Mouse (Mus musculus) lung, postnatal 10 days (tissue): ENCODE results near the gene Masp1.

Source experiments
- DNase-seq: peaks from one replicate; pipeline ENCODE4 v3.0.0; 2021

Masp1 gene

GRCm38 (mm10) chr16:23511166-23511935 lies 9.3 kb downstream of the Masp1 start:
- no peak for DNase-seq

GRCm38 (mm10) chr16:23505904-23506687 lies 14.5 kb downstream of the Masp1 start:
- no peak for DNase-seq

- DNase-seq = no peak
Observed at GRCm38 (mm10) chr16:23504320-23504744, 16.3 kb downstream of the Masp1 start.

DNA sequence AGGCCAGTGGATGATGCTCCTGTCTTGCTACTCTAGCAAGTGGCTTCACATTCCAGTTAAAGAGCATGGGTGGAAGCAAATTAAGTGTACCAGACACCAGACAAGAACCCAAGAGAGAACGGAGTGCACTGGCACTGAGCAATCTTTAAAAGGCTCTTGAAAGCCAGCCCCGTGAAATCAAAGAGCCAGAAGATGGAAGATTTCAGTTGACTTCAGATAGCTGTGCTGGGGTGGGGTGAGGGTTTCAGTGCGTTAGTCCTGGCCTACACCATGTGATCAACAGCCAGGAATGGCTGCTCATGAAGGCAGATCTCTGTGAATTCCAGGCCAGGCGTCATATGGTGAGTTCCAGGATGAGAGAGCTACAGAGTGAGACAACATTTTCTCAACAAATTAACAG lies 17.3 kb downstream of the Masp1 start:
- DNase-seq = no peak

GRCm38 (mm10) chr16:23502478-23502877 lies 18.1 kb downstream of the Masp1 start:
- no peak for DNase-seq

GRCm38 (mm10) chr16:23501288-23501687 lies 19.3 kb downstream of the Masp1 start:
- DNase-seq = no peak

GRCm38 (mm10) chr16:23500558-23500957 lies 20.1 kb downstream of the Masp1 start:
- DNase-seq = no peak

- peak; percentile 35 for DNase-seq
Observed at GRCm38 (mm10) chr16:23498691-23499131, 21.9 kb downstream of the Masp1 start.

GRCm38 (mm10) chr16:23497881-23498280 lies 22.7 kb downstream of the Masp1 start:
- DNase-seq = no peak

DNA sequence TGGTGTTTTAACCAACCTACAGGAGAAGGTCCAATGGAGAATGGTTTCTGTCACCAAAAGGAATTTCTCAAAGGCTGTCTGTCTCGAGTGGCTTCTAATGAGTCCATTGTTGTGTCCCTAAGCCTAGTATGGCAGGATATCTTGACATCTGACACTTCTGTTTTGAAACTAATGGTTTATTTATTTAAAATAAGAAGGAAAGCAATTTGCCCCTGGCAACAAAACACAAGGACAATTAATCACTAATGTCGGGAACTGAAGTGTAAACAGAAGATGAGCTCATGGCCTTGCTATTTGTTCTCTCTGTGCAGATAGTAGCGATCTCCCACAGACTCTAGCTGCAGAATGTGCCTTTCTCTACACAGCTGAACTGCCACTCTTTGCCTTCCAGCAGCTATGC lies 23.2 kb downstream of the Masp1 start:
- peak; percentile 82 for DNase-seq

DNA sequence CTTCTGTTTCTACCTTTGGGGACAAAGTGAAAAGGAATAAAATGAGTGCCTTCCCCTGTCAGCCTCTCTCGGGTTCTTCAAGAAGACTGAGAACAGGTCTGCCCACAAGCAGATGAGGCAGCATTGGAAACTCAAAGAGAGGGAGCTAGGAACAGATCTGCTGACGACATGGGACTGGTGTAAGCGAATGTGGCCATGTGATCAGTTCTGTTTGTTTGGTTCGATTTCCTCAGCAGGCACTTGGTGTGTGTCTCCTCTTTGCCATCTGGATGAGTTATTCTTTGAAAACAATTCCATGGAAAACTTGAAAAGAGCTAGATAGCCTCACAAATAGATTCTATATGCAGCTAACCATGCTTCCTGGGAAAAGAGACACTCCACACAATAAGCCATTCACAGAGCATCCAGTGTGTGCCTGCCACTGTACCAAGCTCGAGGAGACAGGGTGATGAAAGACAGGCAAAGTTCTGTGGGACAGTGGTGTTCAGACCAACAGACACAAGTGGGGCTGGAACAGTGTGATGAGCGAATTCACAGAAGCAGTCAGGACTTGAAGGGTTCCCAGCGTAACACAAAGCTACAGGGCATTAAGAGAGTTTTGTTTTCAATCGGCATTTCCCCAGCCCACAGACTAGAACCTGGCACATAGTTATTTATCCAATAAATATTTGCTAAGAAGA lies 24.2 kb downstream of the Masp1 start:
- no peak for DNase-seq

DNA sequence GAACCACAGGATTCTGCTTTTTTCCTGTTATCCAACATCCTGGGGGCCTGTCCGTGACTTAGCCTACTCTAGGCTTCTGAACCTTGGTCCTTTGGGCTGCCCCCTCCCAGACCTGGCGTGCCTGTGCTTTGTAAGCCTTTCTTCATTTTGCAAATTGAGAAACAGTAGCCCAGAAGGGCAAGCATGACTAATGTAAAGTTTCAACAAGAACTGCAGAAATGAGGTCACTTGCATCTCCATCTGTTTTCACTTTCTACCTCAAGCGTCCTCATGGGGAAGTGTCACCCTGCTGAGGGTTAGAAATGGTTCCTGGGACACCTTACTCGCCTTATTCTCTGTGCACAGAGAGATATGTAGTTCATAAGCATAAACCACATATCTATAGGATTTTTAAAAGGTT lies 27.8 kb downstream of the Masp1 start:
- DNase-seq = no peak

DNA sequence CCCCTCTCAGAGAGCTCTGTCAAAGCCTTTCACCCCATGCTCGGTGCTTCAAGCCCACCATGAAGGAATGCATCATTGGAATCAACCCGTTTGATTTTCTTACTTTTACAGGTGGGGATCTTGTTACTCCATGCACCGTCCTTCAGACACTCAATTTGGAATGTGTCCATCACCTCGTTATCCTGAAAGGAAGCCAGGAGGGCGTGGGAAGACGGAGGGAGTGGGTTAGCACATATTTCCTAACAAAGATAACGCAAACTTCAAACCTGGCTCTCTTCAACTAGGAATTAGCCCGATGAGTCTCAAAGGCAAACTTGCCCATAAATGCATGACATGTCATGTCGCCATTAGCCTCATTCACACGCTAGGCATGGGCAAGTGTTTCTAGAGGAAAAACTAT lies 37.3 kb downstream of the Masp1 start:
- DNase-seq = peak; percentile 40

GRCm38 (mm10) chr16:23482846-23483245 lies 37.8 kb downstream of the Masp1 start:
- no peak for DNase-seq

GRCm38 (mm10) chr16:23482218-23482617 lies 38.4 kb downstream of the Masp1 start:
- no peak for DNase-seq

- DNase-seq = no peak
Observed at GRCm38 (mm10) chr16:23479872-23480603, 40.6 kb downstream of the Masp1 start.

DNA sequence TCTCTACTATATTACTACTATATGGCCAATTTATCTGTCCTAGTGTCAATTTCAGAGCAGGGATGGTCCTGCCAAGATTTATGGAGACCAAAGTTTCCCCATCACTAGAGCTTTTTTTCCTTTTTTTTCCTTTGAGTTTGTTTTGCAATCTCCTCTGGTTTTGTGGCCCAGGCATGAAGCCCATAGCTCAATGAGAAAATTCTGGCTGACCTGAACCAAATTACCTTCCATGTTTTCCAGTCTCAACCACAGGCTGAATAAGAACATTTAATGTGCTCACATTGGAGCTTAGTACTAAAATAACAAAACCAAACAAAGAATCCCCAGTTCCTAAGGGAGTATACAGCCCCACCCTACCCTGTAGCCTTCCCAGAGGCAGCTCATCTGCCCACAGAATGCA lies 44.0 kb downstream of the Masp1 start:
- no peak for DNase-seq

GRCm38 (mm10) chr16:23475651-23476050 lies 45.0 kb downstream of the Masp1 start:
- no peak for DNase-seq

GRCm38 (mm10) chr16:23472046-23472445 lies 48.6 kb downstream of the Masp1 start:
- DNase-seq = no peak

GRCm38 (mm10) chr16:23471551-23471950 lies 49.1 kb downstream of the Masp1 start:
- no peak for DNase-seq

DNA sequence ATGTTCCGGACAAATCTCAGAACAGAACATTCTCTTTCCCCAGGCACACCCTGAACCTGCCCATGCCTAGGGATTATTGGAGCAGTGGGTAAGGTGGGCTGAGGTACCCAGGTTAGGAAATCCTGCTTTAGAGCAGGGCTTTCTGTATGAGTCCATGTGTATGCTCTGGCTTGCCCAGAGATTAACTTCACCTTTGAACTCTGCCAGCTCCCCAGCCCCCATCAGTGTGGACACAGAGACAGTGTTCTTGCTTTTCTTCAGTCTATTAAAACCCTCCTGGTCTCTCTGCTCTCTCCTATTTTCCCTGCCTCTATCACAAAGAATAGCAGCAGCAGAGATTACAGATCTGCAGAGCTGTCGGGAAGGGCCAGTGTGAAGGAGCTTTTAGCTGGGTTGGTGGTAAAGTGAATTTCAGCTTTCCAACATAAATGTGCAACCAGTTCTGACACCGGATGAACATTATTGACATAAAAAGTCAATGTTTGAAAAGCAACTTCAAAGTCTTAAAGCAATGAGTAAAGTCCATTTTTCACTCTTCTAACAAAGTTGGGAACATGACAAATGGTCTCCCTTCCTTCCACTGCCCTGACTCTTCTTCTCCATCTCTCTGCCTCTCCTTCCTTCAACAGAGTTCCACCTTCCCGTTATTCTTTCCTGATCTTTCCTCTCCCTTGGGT lies 56.8 kb downstream of the Masp1 start:
- no peak for DNase-seq

- DNase-seq = no peak
Observed at GRCm38 (mm10) chr16:23458906-23459588, 61.6 kb downstream of the Masp1 start.
